Mouse (Mus musculus): ENCODE measurements around the gene Prdm1. TPM values are rescaled to one million over a fixed set of nuclear protein-coding genes. Genes with fewer than 3 reads are reported as not detected.
A peak's percentile ranks its signal among the peaks of the same experiment; 100 is the strongest.

The Prdm1 gene
- polyA plus RNA-seq, 1 experiment from 2014 or later = 0.15 TPM

GRCm38 (mm10) chr10:44457791-44458533, 70.3 kb downstream of the Prdm1 start:
- peak overlapping the region; percentile 59 for H3K4me3 ChIP-seq (ENCODE audit: low read depth, low read length)
- peak overlapping the region; percentile 49 for H3K9ac ChIP-seq (replicated peaks)
- H3K4me1 ChIP-seq (ENCODE audit: insufficient read depth) = peaks cover 18% of the 10 kb centered on the region
- peak overlapping the region; percentile 25; the same call in 1 of the 2 replicates for H3K27ac ChIP-seq (ENCODE audit: low read depth)
- ATAC-seq = no peak
- DNase-seq = no peak
- H3K9me3 ChIP-seq (ENCODE audit: low read length) = no peaks in the 10 kb centered on the region
- peak overlapping the region; percentile 91 for H3K4me2 ChIP-seq (ENCODE audit: low read depth, low read length)
- H3K36me3 ChIP-seq (replicated peaks; ENCODE audit: insufficient read depth, low read length) = no peaks in the 10 kb centered on the region
- TF ChIP-seq EP300 (IDR thresholded peaks at IDR 0.05; ENCODE audit: low read depth) = no peak
- TF ChIP-seq CTCF (IDR thresholded peaks at IDR 0.05; ENCODE audit: low read depth) = no peak
- peaks cover 10% of the 10 kb centered on the region for H3K27me3 ChIP-seq (ENCODE audit: insufficient read depth, low read length)
- under 1% methylated on average over 25 of the region's 25 CpGs for whole genome bisulfite sequencing (ENCODE audit: insufficient replicate concordance)

GRCm38 (mm10) chr10:44456757-44457595, 71.3 kb downstream of the Prdm1 start:
- no peak for ATAC-seq
- H3K4me2 ChIP-seq (ENCODE audit: low read depth, low read length) = peak overlapping the region; percentile 91
- peak overlapping the region; percentile 59 for H3K4me3 ChIP-seq (ENCODE audit: low read depth, low read length)
- H3K9ac ChIP-seq (replicated peaks) = no peak overlapping the region
- WGBS (ENCODE audit: insufficient replicate concordance) = 4% methylated on average over 31 of the region's 31 CpGs
- H3K27ac ChIP-seq (ENCODE audit: low read depth) = no peak overlapping the region
- no peak for TF ChIP-seq CTCF (IDR thresholded peaks at IDR 0.05; ENCODE audit: low read depth)
- no peak for TF ChIP-seq EP300 (IDR thresholded peaks at IDR 0.05; ENCODE audit: low read depth)
- no peaks in the 10 kb centered on the region for H3K36me3 ChIP-seq (replicated peaks; ENCODE audit: insufficient read depth, low read length)
- peaks cover 18% of the 10 kb centered on the region for H3K4me1 ChIP-seq (ENCODE audit: insufficient read depth)
- no peaks in the 10 kb centered on the region for H3K9me3 ChIP-seq (ENCODE audit: low read length)
- DNase-seq = peak; percentile 38
- peaks cover 10% of the 10 kb centered on the region for H3K27me3 ChIP-seq (ENCODE audit: insufficient read depth, low read length)

GRCm38 (mm10) chr10:44454753-44455152, 73.5 kb downstream of the Prdm1 start:
- no peaks in the 10 kb centered on the region for H3K36me3 ChIP-seq (replicated peaks; ENCODE audit: insufficient read depth, low read length)
- H3K27ac ChIP-seq (ENCODE audit: low read depth) = no peak overlapping the region
- H3K9ac ChIP-seq (replicated peaks) = no peak overlapping the region
- ATAC-seq (peak; percentile 76), DNase-seq (no peak)
- WGBS (ENCODE audit: insufficient replicate concordance) = 59% methylated on average over 4 of the region's 4 CpGs
- H3K4me3 ChIP-seq (ENCODE audit: low read depth, low read length) = no peak overlapping the region
- H3K27me3 ChIP-seq (ENCODE audit: insufficient read depth, low read length) = peaks cover 10% of the 10 kb centered on the region
- no peaks in the 10 kb centered on the region for H3K9me3 ChIP-seq (ENCODE audit: low read length)
- H3K4me1 ChIP-seq (ENCODE audit: insufficient read depth) = peaks cover 18% of the 10 kb centered on the region
- TF ChIP-seq CTCF (IDR thresholded peaks at IDR 0.05; ENCODE audit: low read depth) (peak; percentile 49), EP300 (IDR thresholded peaks at IDR 0.05; ENCODE audit: low read depth) (0 out of 2 replicates have a peak, but pooled peaks have one; percentile 33)
- H3K4me2 ChIP-seq (ENCODE audit: low read depth, low read length) = no peak overlapping the region

- H3K4me2 ChIP-seq (ENCODE audit: low read depth, low read length) = no peak overlapping the region
- TF ChIP-seq CTCF (IDR thresholded peaks at IDR 0.05; ENCODE audit: low read depth) (no peak), EP300 (IDR thresholded peaks at IDR 0.05; ENCODE audit: low read depth) (no peak)
- peaks cover 12% of the 10 kb centered on the region for H3K4me1 ChIP-seq (ENCODE audit: insufficient read depth)
- WGBS (ENCODE audit: insufficient replicate concordance) = 48% methylated on average over 2 of the region's 2 CpGs
- H3K9ac ChIP-seq (replicated peaks) = no peak overlapping the region
- H3K27ac ChIP-seq (ENCODE audit: low read depth) = no peak overlapping the region
- no peak overlapping the region for H3K4me3 ChIP-seq (ENCODE audit: low read depth, low read length)
- H3K27me3 ChIP-seq (ENCODE audit: insufficient read depth, low read length) = peaks cover 10% of the 10 kb centered on the region
- H3K36me3 ChIP-seq (replicated peaks; ENCODE audit: insufficient read depth, low read length) = no peaks in the 10 kb centered on the region
- H3K9me3 ChIP-seq (ENCODE audit: low read length) = no peaks in the 10 kb centered on the region
- DNase-seq = no peak
- no peak for ATAC-seq
Observed at GRCm38 (mm10) chr10:44454111-44454510, 74.2 kb downstream of the Prdm1 start.

- no peak for DNase-seq
- Histone ChIP-seq H3K9ac (replicated peaks) (no peak overlapping the region), H3K9me3 (ENCODE audit: low read length) (no peaks in the 10 kb centered on the region), H3K4me2 (ENCODE audit: low read depth, low read length) (no peak overlapping the region), H3K4me1 (ENCODE audit: insufficient read depth) (peaks cover 9% of the 10 kb centered on the region), H3K4me3 (ENCODE audit: low read depth, low read length) (no peak overlapping the region), H3K27me3 (ENCODE audit: insufficient read depth, low read length) (no peaks in the 10 kb centered on the region), H3K36me3 (replicated peaks; ENCODE audit: insufficient read depth, low read length) (no peaks in the 10 kb centered on the region), H3K27ac (ENCODE audit: low read depth) (no peak overlapping the region)
- ATAC-seq = no peak
- TF ChIP-seq CTCF (IDR thresholded peaks at IDR 0.05; ENCODE audit: low read depth) (no peak), EP300 (IDR thresholded peaks at IDR 0.05; ENCODE audit: low read depth) (no peak)
- 70% methylated on average over 2 of the region's 2 CpGs for WGBS (ENCODE audit: insufficient replicate concordance)
Observed at GRCm38 (mm10) chr10:44450835-44451234, 77.5 kb downstream of the Prdm1 start.

- H3K9ac ChIP-seq (replicated peaks) = no peak overlapping the region
- no peaks in the 10 kb centered on the region for H3K27me3 ChIP-seq (ENCODE audit: insufficient read depth, low read length)
- H3K4me3 ChIP-seq (ENCODE audit: low read depth, low read length) = no peak overlapping the region
- TF ChIP-seq CTCF (IDR thresholded peaks at IDR 0.05; ENCODE audit: low read depth) = no peak
- no peak for TF ChIP-seq EP300 (IDR thresholded peaks at IDR 0.05; ENCODE audit: low read depth)
- peaks cover 9% of the 10 kb centered on the region for H3K4me1 ChIP-seq (ENCODE audit: insufficient read depth)
- ATAC-seq (no peak), DNase-seq (no peak)
- H3K27ac ChIP-seq (ENCODE audit: low read depth) = no peak overlapping the region
- WGBS (ENCODE audit: insufficient replicate concordance) = 72% methylated on average over 13 of the region's 13 CpGs
- H3K36me3 ChIP-seq (replicated peaks; ENCODE audit: insufficient read depth, low read length) = no peaks in the 10 kb centered on the region
- H3K9me3 ChIP-seq (ENCODE audit: low read length) = no peaks in the 10 kb centered on the region
- H3K4me2 ChIP-seq (ENCODE audit: low read depth, low read length) = no peak overlapping the region
Observed at GRCm38 (mm10) chr10:44450108-44450507, 78.2 kb downstream of the Prdm1 start.

Measured in liver, postnatal 0 days (tissue).